In genomic region chr17:67629211-67629657, GRCm38 (mm10) we compare ENCODE assay signal across 9 mouse cellular contexts. TPM values are rescaled to one million over a fixed set of nuclear protein-coding genes. Genes with fewer than 3 reads are reported as not detected.
DNase-seq lines count a peak whose midpoint lies in the region; ATAC-seq and TF ChIP-seq lines count a peak whose summit lies in the region.
"Had no signal": no experiment of that assay in that cellular context is flagged by ENCODE, and none has a peak within 500 bp of the region (broad histone marks: within the 10 kb centered on the region; RNA-seq: fewer than 3 reads in every experiment).

No protein-coding gene starts in this region.

- 0 out of 2 replicates have a peak, but pooled peaks have one; percentile 34 for ATAC-seq in intestine, embryonic 15.5 days
- ATAC-seq in intestine, postnatal 0 days, result no peak
- no peak for ATAC-seq in midbrain, postnatal 0 days (ENCODE audit: low FRiP score)
- ATAC-seq in neural tube, embryonic 15.5 days (ENCODE audit: low FRiP score), result no peak
- no peak for ATAC-seq in CD4-positive, CD25-positive, alpha-beta regulatory T cell, adult 4 months

- no peak for TF ChIP-seq CTCF in intestine, postnatal 0 days (IDR thresholded peaks at IDR 0.05; ENCODE audit: low read depth)
- no peak for TF ChIP-seq CTCF in midbrain, postnatal 0 days (IDR thresholded peaks at IDR 0.05)

- no peaks in the 10 kb centered on the region for H3K36me3 ChIP-seq in intestine, embryonic 15.5 days
- H3K36me3 ChIP-seq in intestine, postnatal 0 days (ENCODE audit: control insufficient read depth, insufficient read depth), result no peaks in the 10 kb centered on the region
- no peaks in the 10 kb centered on the region for H3K36me3 ChIP-seq in midbrain, postnatal 0 days (ENCODE audit: insufficient read depth, low read length)
- no peaks in the 10 kb centered on the region for H3K36me3 ChIP-seq in neural tube, embryonic 15.5 days

- H3K4me2 ChIP-seq in intestine, embryonic 15.5 days (replicated peaks), result no peak overlapping the region
- no peak overlapping the region for H3K4me2 ChIP-seq in intestine, postnatal 0 days (replicated peaks; ENCODE audit: low read depth)
- no peak overlapping the region for H3K4me2 ChIP-seq in midbrain, postnatal 0 days (ENCODE audit: low read depth, low read length, poor library complexity, severe bottlenecking)
- no peak overlapping the region for H3K4me2 ChIP-seq in neural tube, embryonic 15.5 days

- H3K9me3 ChIP-seq in intestine, embryonic 15.5 days, result no peaks in the 10 kb centered on the region
- H3K9me3 ChIP-seq in intestine, postnatal 0 days (ENCODE audit: control insufficient read depth), result no peaks in the 10 kb centered on the region
- no peaks in the 10 kb centered on the region for H3K9me3 ChIP-seq in midbrain, postnatal 0 days (ENCODE audit: low read length)
- no peaks in the 10 kb centered on the region for H3K9me3 ChIP-seq in neural tube, embryonic 15.5 days (replicated peaks)

- H3K27me3 ChIP-seq in intestine, embryonic 15.5 days (replicated peaks), result no peaks in the 10 kb centered on the region
- no peaks in the 10 kb centered on the region for H3K27me3 ChIP-seq in intestine, postnatal 0 days (replicated peaks; ENCODE audit: control insufficient read depth, insufficient read depth, low read length)
- no peaks in the 10 kb centered on the region for H3K27me3 ChIP-seq in midbrain, postnatal 0 days (ENCODE audit: insufficient read depth, low read length)
- H3K27me3 ChIP-seq in neural tube, embryonic 15.5 days (replicated peaks), result no peaks in the 10 kb centered on the region; the same call in 1 of the 2 replicates

- peak; percentile 71 for DNase-seq in brain, adult 2 months (ENCODE audit: low read depth, low spot score)
- DNase-seq in gastrocnemius, postnatal 4 days (ENCODE audit: low spot score in 2 of 2), result peak; percentile 28 to 54
- peak; percentile 47 for DNase-seq in kidney, postnatal 10 days
- peak; percentile 38 for DNase-seq in midbrain, postnatal 0 days (ENCODE audit: low spot score)

- H3K9ac ChIP-seq in intestine, embryonic 15.5 days, result no peak overlapping the region
- no peak overlapping the region for H3K9ac ChIP-seq in intestine, postnatal 0 days (ENCODE audit: low read depth, low read length)
- no peak overlapping the region for H3K9ac ChIP-seq in midbrain, postnatal 0 days (replicated peaks; ENCODE audit: low read length, poor library complexity, severe bottlenecking)
- H3K9ac ChIP-seq in neural tube, embryonic 15.5 days (replicated peaks), result no peak overlapping the region

- WGBS in intestine, embryonic 15.5 days, result 31% methylated on average over 13 of the region's 13 CpGs
- WGBS in intestine, postnatal 0 days, result 34% methylated on average over 13 of the region's 13 CpGs
- 42% methylated on average over 13 of the region's 13 CpGs for WGBS in midbrain, postnatal 0 days
- 34% methylated on average over 13 of the region's 13 CpGs for WGBS in neural tube, embryonic 15.5 days

- no peak overlapping the region for H3K4me3 ChIP-seq in intestine, embryonic 15.5 days (replicated peaks)
- H3K4me3 ChIP-seq in intestine, postnatal 0 days (ENCODE audit: low read depth, low read length), result no peak overlapping the region
- H3K4me3 ChIP-seq in midbrain, postnatal 0 days (ENCODE audit: low read depth, low read length), result no peak overlapping the region
- no peak overlapping the region for H3K4me3 ChIP-seq in neural tube, embryonic 15.5 days (replicated peaks)

- no peak overlapping the region for H3K27ac ChIP-seq in intestine, embryonic 15.5 days
- no peak overlapping the region for H3K27ac ChIP-seq in intestine, postnatal 0 days (ENCODE audit: low read depth, low read length)
- H3K27ac ChIP-seq in midbrain, postnatal 0 days (ENCODE audit: low read depth, low read length), result no peak overlapping the region
- H3K27ac ChIP-seq in neural tube, embryonic 15.5 days (replicated peaks), result no peak overlapping the region

- no peaks in the 10 kb centered on the region for H3K4me1 ChIP-seq in intestine, embryonic 15.5 days (replicated peaks)
- H3K4me1 ChIP-seq in intestine, postnatal 0 days (replicated peaks; ENCODE audit: control insufficient read depth, insufficient read depth, low read length), result no peaks in the 10 kb centered on the region
- H3K4me1 ChIP-seq in midbrain, postnatal 0 days (ENCODE audit: insufficient read depth, low read length), result no peaks in the 10 kb centered on the region
- H3K4me1 ChIP-seq in neural tube, embryonic 15.5 days, result peaks cover 10% of the 10 kb centered on the region

RNA-seq across cellular contexts. Expression of gene Lrrc30, which starts 3.3 kb away (rescaled TPM):
- not detected in 2 replicates for polyA plus RNA-seq in intestine, embryonic 15.5 days (2015; fragmentation: Nextera tagmentation; extraction: Ambion mirVana)
- not detected in 2 replicates for polyA plus RNA-seq in intestine, postnatal 0 days (2015; fragmentation: Nextera tagmentation; extraction: Ambion mirVana)
- total RNA-seq in gastrocnemius, postnatal 4 days (2021), result 1 to 10 TPM; 6.9 to 8.3 TPM
- not detected in 2 replicates for total RNA-seq in midbrain, postnatal 0 days (2014; rRNA removed)
- not detected in 2 replicates for polyA plus RNA-seq in midbrain, postnatal 0 days (2015; fragmentation: Nextera tagmentation; extraction: Ambion mirVana)
- polyA plus RNA-seq in neural tube, embryonic 15.5 days (2015; fragmentation: Nextera tagmentation; extraction: Ambion mirVana), result 0.12 TPM in 1 of 2 replicates, not detected in the other
- not detected for polyA plus RNA-seq in CD4-positive, CD25-positive, alpha-beta regulatory T cell, adult 4 months (2017; shearing (Covaris generic))
- total RNA-seq: neutrophil, adult 5-6 weeks had no signal
